Mouse (Mus musculus): Measurements from ENCODE around the gene Sirt2. TPM values are rescaled to one million over a fixed set of nuclear protein-coding genes. Genes with fewer than 3 reads are reported as not detected.

Gene Sirt2
- polyA plus RNA-seq, 1 experiment from 2014 or later = 76.8 TPM

- no peak for TF ChIP-seq CTCF (IDR thresholded peaks at IDR 0.05; ENCODE audit: low read depth)
- no peak overlapping the region for H3K4me2 ChIP-seq (replicated peaks; ENCODE audit: low read depth)
Observed at GRCm38 (mm10) chr7:28770309-28770708, 3.8 kb downstream of the Sirt2 start.

GRCm38 (mm10) chr7:28771867-28772266 is 5.3 kb downstream of the Sirt2 start:
- no peak overlapping the region for H3K9ac ChIP-seq (ENCODE audit: low read depth, low read length)
- H3K27me3 ChIP-seq (replicated peaks; ENCODE audit: control insufficient read depth, insufficient read depth, low read length) = no peaks in the 10 kb centered on the region
- WGBS = 90% methylated on average over 11 of the region's 11 CpGs
- TF ChIP-seq CTCF (IDR thresholded peaks at IDR 0.05; ENCODE audit: low read depth) = no peak
- ATAC-seq = no peak
- H3K27ac ChIP-seq (ENCODE audit: low read depth, low read length) = no peak overlapping the region
- peaks cover 26% of the 10 kb centered on the region; the same call in 1 of the 2 replicates for H3K36me3 ChIP-seq (ENCODE audit: control insufficient read depth, insufficient read depth)
- H3K9me3 ChIP-seq (ENCODE audit: control insufficient read depth) = no peaks in the 10 kb centered on the region
- no peak overlapping the region for H3K4me3 ChIP-seq (ENCODE audit: low read depth, low read length)
- no peak overlapping the region for H3K4me2 ChIP-seq (replicated peaks; ENCODE audit: low read depth)
- H3K4me1 ChIP-seq (replicated peaks; ENCODE audit: control insufficient read depth, insufficient read depth, low read length) = no peaks in the 10 kb centered on the region

More at GRCm38 (mm10) chr7:28770309-28770708, 3.8 kb downstream of the Sirt2 start:
- Histone ChIP-seq H3K27me3 (replicated peaks; ENCODE audit: control insufficient read depth, insufficient read depth, low read length) (no peaks in the 10 kb centered on the region), H3K36me3 (ENCODE audit: control insufficient read depth, insufficient read depth) (peaks cover 21% of the 10 kb centered on the region; the same call in 1 of the 2 replicates), H3K9me3 (ENCODE audit: control insufficient read depth) (no peaks in the 10 kb centered on the region), H3K27ac (ENCODE audit: low read depth, low read length) (no peak overlapping the region), H3K4me3 (ENCODE audit: low read depth, low read length) (no peak overlapping the region), H3K9ac (ENCODE audit: low read depth, low read length) (no peak overlapping the region), H3K4me1 (replicated peaks; ENCODE audit: control insufficient read depth, insufficient read depth, low read length) (no peaks in the 10 kb centered on the region)
- 80% methylated on average over 3 of the region's 3 CpGs for WGBS
- no peak for ATAC-seq

GRCm38 (mm10) chr7:28773163-28773562 is 6.6 kb downstream of the Sirt2 start:
- Histone ChIP-seq H3K9me3 (ENCODE audit: control insufficient read depth) (no peaks in the 10 kb centered on the region), H3K36me3 (ENCODE audit: control insufficient read depth, insufficient read depth) (peaks cover 35% of the 10 kb centered on the region), H3K4me3 (ENCODE audit: low read depth, low read length) (no peak overlapping the region), H3K27ac (ENCODE audit: low read depth, low read length) (no peak overlapping the region), H3K27me3 (replicated peaks; ENCODE audit: control insufficient read depth, insufficient read depth, low read length) (no peaks in the 10 kb centered on the region), H3K4me2 (replicated peaks; ENCODE audit: low read depth) (no peak overlapping the region), H3K4me1 (replicated peaks; ENCODE audit: control insufficient read depth, insufficient read depth, low read length) (no peaks in the 10 kb centered on the region), H3K9ac (ENCODE audit: low read depth, low read length) (no peak overlapping the region)
- no peak for TF ChIP-seq CTCF (IDR thresholded peaks at IDR 0.05; ENCODE audit: low read depth)
- WGBS = 80% methylated on average over 3 of the region's 3 CpGs
- ATAC-seq = no peak

- H3K27me3 ChIP-seq (replicated peaks; ENCODE audit: control insufficient read depth, insufficient read depth, low read length) = no peaks in the 10 kb centered on the region
- no peak overlapping the region for H3K9ac ChIP-seq (ENCODE audit: low read depth, low read length)
- H3K4me1 ChIP-seq (replicated peaks; ENCODE audit: control insufficient read depth, insufficient read depth, low read length) = no peaks in the 10 kb centered on the region
- H3K4me3 ChIP-seq (ENCODE audit: low read depth, low read length) = no peak overlapping the region
- no peak overlapping the region for H3K27ac ChIP-seq (ENCODE audit: low read depth, low read length)
- 91% methylated on average over 12 of the region's 12 CpGs for WGBS
- H3K4me2 ChIP-seq (replicated peaks; ENCODE audit: low read depth) = no peak overlapping the region
- TF ChIP-seq CTCF (IDR thresholded peaks at IDR 0.05; ENCODE audit: low read depth) = no peak
- H3K9me3 ChIP-seq (ENCODE audit: control insufficient read depth) = no peaks in the 10 kb centered on the region
- H3K36me3 ChIP-seq (ENCODE audit: control insufficient read depth, insufficient read depth) = peaks cover 39% of the 10 kb centered on the region
- no peak for ATAC-seq
Observed at GRCm38 (mm10) chr7:28774164-28774563, 7.6 kb downstream of the Sirt2 start.

- TF ChIP-seq CTCF (IDR thresholded peaks at IDR 0.05; ENCODE audit: low read depth) = no peak
- Histone ChIP-seq H3K4me1 (replicated peaks; ENCODE audit: control insufficient read depth, insufficient read depth, low read length) (0 out of 2 replicates have a peak, but pooled peaks cover under 1% of the 10 kb centered on the region), H3K4me2 (replicated peaks; ENCODE audit: low read depth) (no peak overlapping the region), H3K27me3 (replicated peaks; ENCODE audit: control insufficient read depth, insufficient read depth, low read length) (no peaks in the 10 kb centered on the region), H3K9ac (ENCODE audit: low read depth, low read length) (no peak overlapping the region), H3K9me3 (ENCODE audit: control insufficient read depth) (no peaks in the 10 kb centered on the region), H3K36me3 (ENCODE audit: control insufficient read depth, insufficient read depth) (peaks cover 39% of the 10 kb centered on the region), H3K4me3 (ENCODE audit: low read depth, low read length) (no peak overlapping the region), H3K27ac (ENCODE audit: low read depth, low read length) (no peak overlapping the region)
- no peak for ATAC-seq
- WGBS = 93% methylated on average over 7 of the region's 7 CpGs
Observed at GRCm38 (mm10) chr7:28775129-28775528, 8.6 kb downstream of the Sirt2 start.

- Histone ChIP-seq H3K4me1 (replicated peaks; ENCODE audit: control insufficient read depth, insufficient read depth, low read length) (peaks cover 6% of the 10 kb centered on the region; the same call in 1 of the 2 replicates), H3K27me3 (replicated peaks; ENCODE audit: control insufficient read depth, insufficient read depth, low read length) (no peaks in the 10 kb centered on the region), H3K36me3 (ENCODE audit: control insufficient read depth, insufficient read depth) (peaks cover 42% of the 10 kb centered on the region), H3K4me2 (replicated peaks; ENCODE audit: low read depth) (no peak overlapping the region), H3K4me3 (ENCODE audit: low read depth, low read length) (no peak overlapping the region), H3K9me3 (ENCODE audit: control insufficient read depth) (no peaks in the 10 kb centered on the region), H3K9ac (ENCODE audit: low read depth, low read length) (no peak overlapping the region), H3K27ac (ENCODE audit: low read depth, low read length) (no peak overlapping the region)
- TF ChIP-seq CTCF (IDR thresholded peaks at IDR 0.05; ENCODE audit: low read depth) = no peak
- 77% methylated on average over 9 of the region's 9 CpGs for WGBS
- ATAC-seq = no peak
Observed at GRCm38 (mm10) chr7:28778825-28779224, 12.3 kb downstream of the Sirt2 start.
